Mouse (Mus musculus): ENCODE data around the gene Cfap58.

Cfap58 gene

DNA sequence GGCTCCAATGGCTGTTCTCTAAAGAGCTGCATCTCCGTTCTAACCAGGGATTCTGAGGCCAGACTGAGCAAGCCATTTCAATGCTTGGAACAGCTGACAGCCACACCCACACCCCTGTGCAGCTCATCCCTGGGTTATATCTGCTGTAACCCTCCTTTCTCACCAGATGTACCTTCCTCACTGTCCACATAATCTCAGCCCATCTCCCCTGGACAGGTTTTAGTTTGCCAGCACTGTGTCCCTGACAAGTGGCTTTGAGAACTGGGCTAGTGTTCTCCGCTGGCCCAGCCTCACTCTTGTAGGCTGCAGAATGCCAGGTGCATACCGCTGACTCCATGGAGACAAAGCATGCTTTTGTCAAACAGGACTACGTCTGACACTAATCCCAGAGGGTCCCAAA lies 20.1 kb upstream of the Cfap58 start:
- DNase-seq (ENCODE audit: low spot score in 2 of 2): no peak

DNA sequence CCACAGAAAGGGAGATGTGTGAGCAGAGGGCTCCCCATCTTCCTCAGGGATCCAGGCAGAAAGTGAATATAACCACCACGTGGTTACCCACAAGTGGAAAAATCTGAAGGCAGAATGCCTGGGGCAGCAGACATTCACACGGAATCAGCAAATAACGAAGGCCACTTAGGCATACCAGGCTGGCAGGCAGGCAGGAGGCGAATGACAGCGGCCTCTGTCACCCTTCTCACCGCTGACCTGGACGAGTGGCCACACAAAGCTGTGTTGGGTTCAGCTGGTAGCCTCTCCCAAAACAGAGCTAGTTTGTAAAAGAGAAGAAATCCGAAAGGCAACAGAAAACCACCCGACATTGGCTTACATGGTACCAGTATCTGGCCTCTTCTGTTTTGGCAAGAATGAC lies 19.5 kb upstream of the Cfap58 start:
- DNase-seq (ENCODE audit: low spot score in 2 of 2): no peak

DNA sequence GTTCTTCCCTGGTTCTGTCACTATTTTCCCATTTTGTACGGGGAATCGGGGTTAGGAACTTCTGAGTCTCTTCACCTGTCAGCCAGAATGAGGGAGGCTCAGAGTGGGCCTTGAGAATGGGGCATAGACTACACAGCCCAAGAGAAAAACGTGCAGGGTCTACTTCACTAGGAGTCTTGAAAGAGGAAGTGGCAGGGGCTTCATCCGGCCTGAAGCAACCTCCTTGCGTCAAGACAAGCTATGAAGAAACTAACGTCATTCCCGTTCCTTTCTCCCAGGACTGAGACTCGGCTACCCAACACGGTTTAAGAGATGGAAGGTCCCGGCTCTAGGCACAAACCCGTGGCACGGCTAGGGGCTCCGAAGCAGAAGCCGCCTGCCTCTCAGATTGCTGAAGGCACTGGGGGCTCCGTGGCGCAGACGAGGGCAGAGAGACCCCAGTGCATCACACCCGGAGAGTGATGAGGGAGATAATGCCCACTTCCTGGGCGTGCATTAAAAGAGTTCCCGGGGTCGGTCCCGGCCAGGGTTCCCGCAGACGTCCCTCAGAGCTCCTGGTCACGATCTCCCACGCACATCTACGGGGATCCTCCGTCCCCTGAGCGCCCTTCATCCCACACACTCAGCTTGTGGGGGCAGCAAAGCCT lies 18.9 kb upstream of the Cfap58 start:
- DNase-seq (ENCODE audit: low spot score in 2 of 2): peak; percentile 7 to 39

DNA sequence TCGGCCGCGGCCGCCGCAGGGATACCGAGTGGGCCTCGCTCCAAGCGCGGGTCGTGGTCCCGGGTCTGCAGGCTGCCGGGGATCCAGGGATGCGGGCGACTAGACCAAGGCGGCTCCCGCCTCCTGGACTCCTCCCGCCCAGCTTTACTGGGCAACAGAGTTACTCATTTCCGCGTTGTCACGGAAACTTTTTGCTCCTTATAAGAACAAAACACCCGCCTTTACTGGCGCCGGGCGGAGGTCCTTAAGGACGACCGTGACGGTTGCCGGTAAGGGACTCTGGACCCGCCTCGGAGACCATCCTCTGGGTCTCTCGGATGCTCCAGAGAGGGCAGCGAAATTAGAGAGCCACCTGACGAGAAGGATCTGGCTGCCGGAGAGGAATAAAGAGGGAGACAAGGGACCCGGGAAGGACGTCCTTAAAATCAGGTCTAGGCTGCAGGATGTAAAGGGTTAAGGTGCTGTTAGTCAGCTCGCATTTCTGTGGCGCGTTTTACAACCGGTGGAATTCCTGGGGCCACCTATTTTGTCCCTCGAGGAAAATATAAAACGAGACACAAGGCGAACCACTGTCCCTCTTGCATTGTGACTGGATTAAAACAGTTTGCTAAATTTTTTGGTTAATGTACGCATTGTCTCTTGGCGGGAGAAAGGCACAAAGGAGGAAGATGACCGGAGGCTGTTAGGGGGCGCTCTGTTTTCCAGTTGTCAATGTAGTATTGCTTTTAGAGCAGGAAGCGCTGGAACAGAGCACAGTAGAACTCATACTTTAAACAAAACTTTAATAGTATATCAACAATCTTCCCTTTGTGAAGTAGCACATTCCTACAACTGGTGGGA lies 18.1 kb upstream of the Cfap58 start, which contains the start of the genes Cfap43 and Itprip:
Cfap43 (minus strand) TSS at position 162 of the 840 bp plus-strand sequence.
Itprip (minus strand) TSS at position 174 of the 840 bp plus-strand sequence.
- DNase-seq (ENCODE audit: low spot score in 2 of 2): peak; percentile 72 to 79

DNA sequence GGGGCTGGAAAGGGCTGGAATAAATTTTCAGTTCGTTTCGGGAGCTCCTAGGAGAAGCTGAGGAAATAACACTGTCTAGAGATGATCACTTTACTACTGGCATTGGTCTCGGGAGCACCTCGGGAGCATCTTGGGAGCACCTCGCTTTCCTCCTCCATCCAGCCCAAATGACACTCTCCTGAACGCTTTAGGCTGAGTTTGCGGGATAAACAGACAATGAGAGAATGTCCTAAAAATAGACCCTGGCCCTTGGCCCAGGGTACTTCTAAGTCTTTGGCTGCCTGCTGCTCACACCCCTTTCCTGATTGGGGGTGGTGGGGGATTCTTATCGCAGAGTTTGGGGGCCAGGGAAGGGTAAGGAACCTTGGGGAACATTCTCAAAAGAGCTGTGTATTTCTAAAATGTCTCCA lies 17.5 kb upstream of the Cfap58 start:
- no peak for DNase-seq (ENCODE audit: low spot score in 2 of 2)

DNA sequence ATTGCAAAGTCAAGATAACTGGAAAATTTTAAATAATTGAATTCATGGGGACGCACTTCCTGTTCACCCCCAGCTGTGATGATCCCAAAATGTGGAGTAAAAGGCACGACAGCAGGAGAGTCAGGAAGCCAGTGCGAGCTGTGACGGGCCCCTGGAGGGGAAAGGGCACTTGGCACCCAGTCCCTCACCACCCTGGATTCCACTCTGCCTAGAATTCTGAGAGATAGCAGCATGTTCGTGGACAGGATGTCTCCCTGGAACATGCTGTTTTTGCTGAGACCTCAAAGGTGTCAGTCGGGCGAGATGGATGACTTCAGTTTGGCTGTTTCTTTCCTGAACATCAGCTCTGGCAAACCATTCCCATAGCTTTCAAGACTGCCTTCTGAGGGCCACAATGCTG lies 11.7 kb upstream of the Cfap58 start:
- no peak for DNase-seq (ENCODE audit: low spot score in 2 of 2)

DNA sequence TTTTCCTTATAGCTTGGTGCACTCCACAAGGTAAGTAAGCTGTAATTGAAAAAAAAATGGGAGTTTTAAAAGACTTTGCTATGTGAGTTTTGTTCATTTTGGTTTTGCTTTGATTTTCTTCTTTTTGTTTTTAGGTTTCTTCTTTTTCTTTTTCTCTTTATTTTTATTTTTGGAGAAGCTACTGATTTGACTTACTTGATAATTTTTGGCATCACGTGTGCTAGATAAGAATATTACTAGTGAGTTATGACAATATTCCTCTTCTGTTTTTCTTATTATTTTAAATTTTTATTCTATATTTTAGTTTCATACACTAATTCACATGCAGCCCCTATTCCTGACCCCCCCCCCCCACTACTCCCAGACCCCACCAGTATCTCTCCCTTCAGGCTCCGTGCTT lies 10.4 kb upstream of the Cfap58 start:
- DNase-seq (ENCODE audit: low spot score in 2 of 2): no peak

DNA sequence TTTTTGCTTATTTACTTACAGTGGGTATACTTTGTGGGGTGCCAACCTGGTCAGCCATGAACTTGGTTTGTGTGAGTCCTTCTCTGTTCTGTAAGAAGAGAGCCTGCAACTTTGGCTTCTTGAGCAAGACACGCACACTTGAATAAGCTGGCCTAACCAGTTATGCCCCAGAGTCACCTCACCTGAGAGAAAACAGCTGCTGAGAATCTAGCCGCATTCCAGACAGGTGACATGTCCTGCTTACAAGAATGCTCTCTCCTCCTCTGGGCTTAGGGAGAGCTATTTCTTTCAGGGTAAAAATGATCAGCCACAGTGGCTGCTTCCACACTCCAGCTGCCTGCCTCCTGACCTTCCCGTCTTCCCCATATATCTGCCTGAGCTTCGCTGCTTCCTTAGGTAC lies 8.4 kb upstream of the Cfap58 start:
- DNase-seq (ENCODE audit: low spot score in 2 of 2): no peak

DNA sequence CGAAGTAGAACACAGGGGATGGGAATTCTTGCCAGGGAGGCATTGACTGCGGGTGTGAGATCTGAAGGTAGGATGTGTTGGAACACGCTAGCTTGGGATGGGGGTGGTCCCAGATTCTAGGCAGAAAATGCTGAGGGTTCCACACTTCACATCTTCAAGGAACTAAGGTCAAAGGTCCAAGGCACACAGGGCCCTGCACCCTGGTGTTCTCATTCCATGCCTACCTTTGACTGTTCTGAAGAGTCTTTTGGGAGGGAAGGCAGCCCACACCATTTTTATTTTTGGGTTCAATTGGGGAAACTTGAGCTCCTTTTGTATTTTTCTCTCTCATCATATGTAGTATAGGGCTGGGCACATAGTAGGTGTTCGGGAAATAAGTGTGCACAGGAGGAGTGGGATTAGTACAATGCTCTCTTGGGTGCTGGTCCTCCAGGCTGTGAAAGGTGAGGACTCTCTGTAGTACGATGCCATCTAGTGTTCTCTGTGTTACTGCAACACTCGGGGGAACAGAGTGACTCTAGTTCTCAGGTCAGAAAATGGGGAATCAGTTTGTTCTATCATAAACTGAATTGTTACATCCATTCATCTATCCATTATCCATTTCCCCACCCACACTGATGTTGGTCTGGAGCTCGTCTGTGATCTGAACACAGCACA lies 5.4 kb upstream of the Cfap58 start:
- peak in 1 of 2 experiments; percentile 43 for DNase-seq (ENCODE audit: low spot score in 2 of 2)

DNA sequence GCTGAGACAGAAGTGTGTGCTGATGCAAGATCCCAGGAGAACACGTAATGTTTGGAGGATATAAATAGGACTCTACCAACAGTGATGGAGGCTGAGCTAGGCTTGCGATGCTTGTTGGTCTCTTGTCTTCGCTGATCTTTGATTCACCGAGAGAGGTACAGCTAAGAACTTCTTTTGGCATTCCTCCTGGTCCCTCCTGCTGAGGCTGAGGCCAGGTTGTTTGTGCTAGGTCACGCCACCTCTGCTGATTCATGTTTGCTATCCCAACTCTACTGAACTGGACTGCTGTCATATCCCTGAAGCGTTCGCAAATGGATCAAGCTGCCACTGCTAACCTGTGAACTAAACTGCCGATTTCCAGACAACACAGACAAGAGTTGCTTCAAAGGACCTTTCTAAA lies 3.3 kb upstream of the Cfap58 start:
- no peak for DNase-seq (ENCODE audit: low spot score in 2 of 2)

DNA sequence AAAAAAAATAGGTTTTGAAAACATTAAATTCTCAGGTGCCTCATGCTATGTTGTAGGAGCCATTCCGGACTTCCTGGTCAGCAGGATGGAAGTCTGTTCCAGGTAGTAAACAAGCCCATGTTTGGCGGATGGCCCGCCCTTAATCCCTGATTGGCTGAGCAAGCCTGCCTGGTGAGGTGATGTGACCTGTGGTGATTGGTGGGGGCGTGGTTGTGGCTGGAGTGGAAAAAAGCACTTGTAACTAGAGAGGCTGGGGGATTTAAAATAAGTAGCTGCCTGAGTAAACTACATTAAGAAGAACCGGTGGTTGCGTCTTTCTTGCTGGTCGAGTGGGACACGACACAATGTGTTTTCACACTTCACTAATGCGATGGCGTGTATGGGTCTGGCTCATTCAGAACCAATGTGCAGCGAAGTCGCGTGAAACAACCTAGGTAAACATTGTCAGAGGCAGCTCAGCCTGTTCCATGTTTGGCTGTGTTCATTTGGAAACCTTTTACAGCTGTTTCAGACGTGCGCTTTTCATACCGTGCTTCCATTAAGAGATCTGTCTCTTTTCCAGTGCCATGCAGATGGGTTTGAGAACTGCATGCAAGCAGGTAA lies 2.7 kb upstream of the Cfap58 start:
- DNase-seq (ENCODE audit: low spot score in 2 of 2): no peak

DNA sequence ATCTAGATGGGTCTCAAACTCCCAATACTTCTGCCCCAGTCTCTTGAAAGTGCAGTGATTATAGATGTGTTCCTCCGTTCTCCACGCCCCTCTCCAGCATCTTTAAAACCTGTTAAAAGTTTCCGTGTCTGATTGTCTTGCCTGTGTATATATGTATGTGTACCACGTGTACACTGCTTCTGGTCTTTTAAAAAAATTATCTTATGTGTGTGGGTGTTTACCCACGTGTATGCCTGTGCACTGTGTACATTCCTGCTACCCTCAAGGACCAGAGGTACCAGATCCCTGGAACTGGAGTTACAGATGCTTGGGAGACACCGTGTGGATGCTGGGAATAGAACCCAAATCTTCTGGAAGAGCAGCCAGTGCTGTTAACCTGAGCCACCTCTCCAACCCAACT lies 1.9 kb upstream of the Cfap58 start:
- DNase-seq (ENCODE audit: low spot score in 2 of 2): no peak

DNA sequence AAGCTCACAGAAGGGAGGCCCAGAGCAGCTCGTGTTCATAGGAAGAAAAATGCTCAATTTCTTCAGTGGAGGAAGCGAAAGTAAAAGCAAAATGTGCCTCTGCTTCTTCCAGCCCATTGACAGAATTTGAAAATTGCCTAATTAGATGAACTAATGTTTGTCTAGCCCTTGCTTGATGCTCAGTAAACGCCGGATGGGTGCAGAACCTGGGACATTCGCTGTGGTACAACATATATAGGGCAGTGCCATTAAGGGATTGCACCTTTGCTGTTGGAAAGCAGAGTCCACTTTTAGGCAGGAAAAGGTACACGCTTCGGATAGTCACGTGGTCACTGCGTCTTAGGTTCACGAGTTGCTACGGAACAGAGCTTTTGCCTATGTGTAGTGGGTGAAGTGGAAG lies 985 bp upstream of the Cfap58 start:
- DNase-seq (ENCODE audit: low spot score in 2 of 2): no peak

DNA sequence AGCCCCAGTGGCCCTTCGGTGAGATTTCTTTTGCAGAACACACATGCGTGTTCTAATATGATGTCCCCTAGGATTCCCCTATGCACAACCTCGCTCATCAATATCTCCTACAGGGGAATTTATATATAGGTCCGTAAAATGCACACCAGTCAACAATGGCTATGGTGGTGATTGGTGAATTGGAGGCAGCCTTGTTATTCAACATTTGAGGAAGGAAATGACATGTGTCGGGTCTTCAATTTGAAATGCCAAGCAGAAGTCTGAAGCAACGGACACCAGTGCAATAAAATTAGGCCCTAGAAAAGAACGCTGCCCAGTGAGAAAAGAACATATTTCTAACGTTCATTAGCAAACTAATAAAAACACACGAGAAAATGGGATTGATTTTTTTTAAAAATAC lies 537 bp upstream of the Cfap58 start:
- DNase-seq (ENCODE audit: low spot score in 2 of 2): no peak

DNA sequence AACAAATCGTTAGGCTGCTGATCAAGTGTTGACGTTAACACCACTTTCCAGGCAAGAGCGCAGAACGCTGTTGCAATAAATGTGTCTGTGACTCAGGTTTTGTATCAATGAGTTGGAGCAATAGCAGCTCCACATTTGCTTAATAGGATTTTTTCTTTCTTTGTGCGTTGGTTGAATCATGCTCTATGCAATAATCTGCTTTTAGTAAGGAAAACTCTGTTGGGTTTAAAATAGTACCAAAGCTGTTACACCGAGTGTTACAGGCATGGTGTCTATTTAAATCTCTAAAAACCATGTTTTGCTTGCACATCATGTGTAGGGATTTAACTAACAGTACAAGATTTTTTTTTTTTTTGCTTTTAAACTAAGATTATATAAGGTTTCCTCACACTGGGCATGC lies 1.9 kb downstream of the Cfap58 start:
- DNase-seq (ENCODE audit: low spot score in 2 of 2): no peak

DNA sequence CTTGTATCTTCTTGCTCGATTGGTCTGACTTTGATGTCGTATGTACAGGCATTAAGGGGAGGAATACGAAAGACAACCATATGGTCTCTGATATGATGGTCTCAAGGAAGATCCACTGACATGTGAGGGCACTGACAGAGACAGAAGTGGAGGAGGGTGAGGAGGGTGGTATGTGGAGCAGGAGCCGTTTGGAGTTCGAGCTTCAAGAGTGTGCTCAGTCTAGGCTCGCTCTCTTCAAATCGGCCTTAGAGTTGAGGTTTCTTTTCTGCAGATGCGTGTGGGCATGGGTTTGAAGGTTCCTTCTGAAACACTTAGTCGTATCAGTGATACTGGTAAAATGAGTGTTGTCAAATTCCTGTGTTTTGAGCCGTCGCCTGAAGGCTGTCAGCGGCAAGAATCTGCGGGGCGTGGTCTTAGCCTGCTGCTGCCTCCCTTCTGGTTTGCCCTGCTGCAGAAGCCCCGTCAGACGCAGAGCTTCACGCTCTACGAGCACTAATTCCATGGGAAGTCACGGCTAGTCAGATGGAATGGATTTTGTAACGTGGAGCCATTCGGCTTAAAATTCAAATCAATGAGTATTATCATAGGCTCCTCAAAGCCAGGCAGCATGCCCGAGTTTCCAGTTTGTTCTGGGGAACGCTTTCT lies 9.5 kb downstream of the Cfap58 start:
- no peak for DNase-seq (ENCODE audit: low spot score in 2 of 2)

DNA sequence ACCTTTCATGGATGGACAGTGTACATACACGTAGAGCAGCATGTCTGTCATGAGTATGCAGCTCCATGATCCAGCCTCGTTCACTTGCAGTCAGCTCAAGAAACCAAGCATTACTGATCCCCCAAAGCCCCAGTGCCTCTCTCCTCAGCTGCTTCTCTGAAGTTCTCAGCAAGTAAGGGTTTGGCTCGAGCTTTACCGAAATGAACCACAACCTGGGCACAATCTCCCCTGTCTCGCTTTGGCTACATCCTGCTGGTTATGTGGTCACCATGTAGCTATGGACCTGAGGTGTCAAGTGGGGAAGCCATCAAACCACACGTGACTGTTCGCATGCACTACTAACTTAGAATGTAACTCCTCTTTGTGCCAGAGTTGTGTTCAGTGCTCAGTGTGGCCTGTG lies 13.5 kb downstream of the Cfap58 start:
- DNase-seq (ENCODE audit: low spot score in 2 of 2): peak in 1 of 2 experiments; percentile 10

DNA sequence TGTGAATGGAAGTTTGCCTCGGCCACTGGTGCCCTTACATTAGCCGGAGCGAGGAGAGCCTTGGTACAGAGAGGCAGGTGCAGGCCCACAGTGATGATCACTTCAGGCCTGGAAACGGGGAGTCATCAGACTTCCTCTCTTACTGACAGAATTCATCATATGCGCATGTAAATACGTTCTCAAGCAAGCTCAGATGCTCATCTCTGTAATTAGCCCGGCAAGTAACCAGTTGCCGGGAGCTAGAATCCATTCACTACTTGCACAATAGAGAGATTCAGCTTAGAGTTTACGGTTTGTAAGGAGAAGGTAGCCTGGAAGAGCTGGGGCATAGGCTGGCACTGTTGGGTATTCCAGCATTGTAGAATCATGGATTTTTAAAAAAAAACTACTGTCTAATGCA lies 15.7 kb downstream of the Cfap58 start:
- no peak for DNase-seq (ENCODE audit: low spot score in 2 of 2)

DNA sequence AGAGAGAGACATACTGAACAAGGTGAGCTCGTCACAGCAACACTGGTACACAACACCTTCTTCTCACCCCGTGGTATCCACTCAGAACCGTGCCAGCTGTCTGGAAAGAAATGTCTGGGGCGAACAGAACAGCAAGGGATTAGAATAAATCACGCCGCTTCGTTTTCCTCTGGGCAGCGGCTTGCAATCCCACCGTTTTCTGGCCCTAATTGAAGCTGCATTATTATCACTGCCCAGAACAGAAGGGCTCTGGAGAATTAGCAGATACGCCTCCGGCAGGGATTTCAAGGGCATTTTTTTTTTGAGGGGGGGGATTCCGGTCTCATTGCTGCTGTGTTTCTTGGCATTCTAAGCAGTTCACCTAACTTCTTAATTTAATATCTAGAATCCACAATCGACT lies 20.7 kb downstream of the Cfap58 start:
- no peak for DNase-seq (ENCODE audit: low spot score in 2 of 2)

DNA sequence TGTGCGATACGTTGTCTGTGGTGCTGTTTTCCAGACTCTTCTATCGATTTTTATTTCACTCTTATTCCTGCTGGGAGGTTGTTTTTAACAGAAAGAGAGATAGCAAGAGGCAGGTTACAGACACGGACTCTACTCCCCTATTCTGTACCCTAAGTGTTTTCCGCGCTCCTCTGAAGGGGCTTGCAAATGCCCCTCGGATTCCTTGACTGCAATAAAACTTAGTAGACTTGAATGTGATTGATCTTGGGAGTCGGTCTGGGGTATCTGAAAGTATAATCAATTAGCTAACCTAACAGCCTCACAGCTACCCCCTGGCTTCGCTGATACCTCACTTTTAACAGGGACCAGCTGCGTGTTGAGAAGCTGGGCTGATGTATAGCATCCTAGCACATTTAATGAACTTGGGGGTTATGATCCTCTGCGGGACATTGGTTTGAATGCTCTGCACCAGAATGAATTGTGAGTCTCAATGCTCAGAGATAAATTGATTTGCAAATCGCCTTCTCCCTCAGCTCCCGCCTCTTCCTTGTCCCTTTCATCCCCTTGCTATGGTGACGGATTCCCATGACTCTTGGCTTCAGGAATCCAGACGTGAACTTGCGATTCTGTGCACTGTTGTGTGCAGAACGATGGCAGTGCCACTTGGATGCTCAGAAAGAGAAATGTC lies 31.7 kb downstream of the Cfap58 start:
- DNase-seq (ENCODE audit: low spot score in 2 of 2): no peak

DNA sequence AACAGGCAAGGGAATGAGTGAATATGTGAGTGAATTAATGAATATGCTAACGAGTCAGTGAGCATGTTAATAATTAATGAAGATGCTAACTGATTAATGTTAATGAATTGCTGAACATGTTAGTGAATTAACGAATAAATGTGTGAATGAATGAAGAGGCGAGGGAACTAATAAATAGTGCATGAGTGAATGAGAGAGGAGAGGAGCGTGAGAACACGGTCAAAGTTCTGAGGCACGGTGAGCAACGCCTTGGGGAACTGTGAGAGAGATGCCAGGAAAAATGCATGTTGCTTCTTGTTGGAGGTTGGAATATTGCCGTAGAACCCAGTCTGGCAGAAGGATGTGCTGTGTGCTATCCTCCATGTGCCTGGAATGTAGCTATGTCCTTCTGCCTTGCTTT lies 33.6 kb downstream of the Cfap58 start:
- DNase-seq (ENCODE audit: low spot score in 2 of 2): no peak
